13 mouse cellular contexts compared by ENCODE assay signal in the genomic region with DNA sequence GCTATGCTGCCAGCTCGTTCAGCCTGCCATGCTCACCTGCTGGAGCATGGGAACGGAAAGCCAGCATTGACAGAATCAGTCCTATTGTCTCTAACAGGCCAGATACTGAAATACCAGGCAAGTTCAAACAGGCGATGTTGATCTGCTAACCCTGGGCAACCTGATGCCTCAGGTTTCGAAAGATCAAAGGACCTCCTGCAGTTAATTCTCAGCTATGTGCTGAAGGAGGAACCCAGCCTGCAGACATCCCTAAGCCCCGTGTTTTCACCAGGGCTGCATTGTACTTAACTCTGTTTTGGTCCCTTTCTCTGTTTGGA. TPM values are rescaled to one million over a fixed set of nuclear protein-coding genes. Genes with fewer than 3 reads are reported as not detected.
DNase-seq lines count a peak whose midpoint lies in the region; TF ChIP-seq lines count a peak whose summit lies in the region.
"Had no signal": no experiment of that assay in that cellular context is flagged by ENCODE, and none has a peak within 500 bp of the region (broad histone marks: within the 10 kb centered on the region; RNA-seq: fewer than 3 reads in every experiment).

No protein-coding gene starts in this region.

- no peak for DNase-seq in gastrocnemius, adult 2 months
- no peak for DNase-seq in gastrocnemius, adult 8-10 months (ENCODE audit: low spot score in 2 of 2)
- peak; percentile 39 for DNase-seq in thymus, postnatal 0 days (ENCODE audit: low spot score)
- no peak for DNase-seq in thymus, postnatal 25 days
- peak; percentile 46 for DNase-seq in forelimb bud, embryonic 11.5 days (ENCODE audit: low read depth, low spot score)
- no peak for DNase-seq in right cerebral cortex, postnatal 4 days
- no peak for DNase-seq in adrenal gland, adult 2 months
- DNase-seq: kidney, postnatal 4 days; lung, postnatal 14 days; midbrain, embryonic 14.5 days had no signal

- intact Hi-C loops in gastrocnemius, adult 2 months (cut with DNase I), result no loop called here

- H3K4me3 ChIP-seq in gastrocnemius, adult 2 months, result no peak overlapping the region
- H3K4me3 ChIP-seq: heart, embryonic 15.5 days; liver, embryonic 12.5 days; neural tube, embryonic 15.5 days had no signal

- peak overlapping the region; percentile 89 for H3K27ac ChIP-seq in gastrocnemius, adult 2 months
- H3K27ac ChIP-seq: heart, embryonic 15.5 days; liver, embryonic 12.5 days; neural tube, embryonic 15.5 days had no signal

- TF ChIP-seq CTCF in gastrocnemius, adult 2 months (IDR thresholded peaks at IDR 0.05), result no peak

RNA-seq across cellular contexts. Expression of a gene that starts 9.0 kb away (rescaled TPM):
- total RNA-seq in gastrocnemius, adult 2 months (2021), result 10 to 100 TPM; 42.4 to 49.5 TPM
- 10 to 100 TPM; 49.1 to 55.1 (median 51.9) TPM for total RNA-seq in gastrocnemius, adult 8-10 months (2022)
- 93.1 and 95.3 TPM in 2 replicates for polyA plus RNA-seq in thymus, postnatal 0 days (2015; fragmentation: Nextera tagmentation; extraction: Ambion mirVana)
- total RNA-seq in adrenal gland, adult 2 months (2021), result 10 to 100 TPM; 61.1 to 76.8 TPM
- 52.8 and 60.4 TPM in 2 replicates for polyA plus RNA-seq in adrenal gland, adult 2 months (2012; rRNA removed)

RNA-seq across cellular contexts. Expression of a gene that starts 20.4 kb away (rescaled TPM):
- total RNA-seq in gastrocnemius, adult 2 months (2021), result 100 to 1,000 TPM; 190 to 208 TPM
- 100 to 1,000 TPM; 183 to 223 (median 204) TPM for total RNA-seq in gastrocnemius, adult 8-10 months (2022)
- polyA plus RNA-seq in thymus, postnatal 0 days (2015; fragmentation: Nextera tagmentation; extraction: Ambion mirVana), result 120 and 142 TPM in 2 replicates
- 100 to 1,000 TPM; 105 to 187 TPM for total RNA-seq in adrenal gland, adult 2 months (2021)
- 39.1 and 45.3 TPM in 2 replicates for polyA plus RNA-seq in adrenal gland, adult 2 months (2012; rRNA removed)

RNA-seq across cellular contexts. Expression of a gene that starts 56.6 kb away (rescaled TPM):
- 1 to 10 TPM; 1.5 to 2.1 TPM for total RNA-seq in gastrocnemius, adult 2 months (2021)
- 1 to 10 TPM; 1.4 to 2.6 (median 2.5) TPM for total RNA-seq in gastrocnemius, adult 8-10 months (2022)
- polyA plus RNA-seq in thymus, postnatal 0 days (2015; fragmentation: Nextera tagmentation; extraction: Ambion mirVana), result 24.2 and 27.3 TPM in 2 replicates
- total RNA-seq in adrenal gland, adult 2 months (2021), result 10 to 100 TPM; 16.6 to 20.9 TPM
- polyA plus RNA-seq in adrenal gland, adult 2 months (2012; rRNA removed), result 27.0 and 37.1 TPM in 2 replicates

Comparison
In these comparisons a context has a peak if more than half of its experiments do, and no peak if none do; other contexts are left out.
1. DNase-seq: peak in thymus, postnatal 0 days (single experiment) and forelimb bud, embryonic 11.5 days (single experiment); none in gastrocnemius, adult 2 months (single experiment), gastrocnemius, adult 8-10 months (0 of 2), thymus, postnatal 25 days (single experiment), right cerebral cortex, postnatal 4 days (single experiment) and adrenal gland, adult 2 months (single experiment).
2. RNA of a gene that starts 56.6 kb away (total RNA-seq): 16.6 to 20.9 TPM in adrenal gland, adult 2 months; 1.4 to 2.6 TPM in gastrocnemius, adult 8-10 months and 1.5 to 2.1 TPM in gastrocnemius, adult 2 months; every median in the first group is over 4 times any median in the second.